Mouse (Mus musculus) spleen, adult 18-20 months (tissue): ENCODE results near the gene Galnt3.

Experiments
- DNase-seq, 2 experiments: peaks; one replicate each; pipeline ENCODE4 v3.0.0; 2022; ENCODE audit warnings: mixed read lengths in 2 of 2

Galnt3 gene

GRCm38 (mm10) chr2:66124591-66125271 lies at the start of gene Galnt3:
Gene Galnt3 (minus strand): TSS chr2:66124994.
- DNase-seq: peak in 1 of 2 experiments; percentile 5

GRCm38 (mm10) chr2:66173134-66173533 lies 48.3 kb upstream of the Galnt3 start:
- no peak for DNase-seq

- no peak for DNase-seq
Measured at GRCm38 (mm10) chr2:66171643-66172042, 46.8 kb upstream of the Galnt3 start.

GRCm38 (mm10) chr2:66170721-66171120 lies 45.9 kb upstream of the Galnt3 start:
- DNase-seq: no peak

GRCm38 (mm10) chr2:66165025-66165424 lies 40.2 kb upstream of the Galnt3 start:
- no peak for DNase-seq

GRCm38 (mm10) chr2:66158140-66158915 lies 33.5 kb upstream of the Galnt3 start:
- no peak for DNase-seq

- no peak for DNase-seq
Measured at GRCm38 (mm10) chr2:66151436-66151835, 26.6 kb upstream of the Galnt3 start.

GRCm38 (mm10) chr2:66150531-66150930 lies 25.7 kb upstream of the Galnt3 start:
- DNase-seq: no peak

- no peak for DNase-seq
Measured at GRCm38 (mm10) chr2:66148654-66149230, 23.9 kb upstream of the Galnt3 start.

GRCm38 (mm10) chr2:66146473-66146872 lies 21.7 kb upstream of the Galnt3 start:
- no peak for DNase-seq

- no peak for DNase-seq
Measured at GRCm38 (mm10) chr2:66144770-66145169, 20.0 kb upstream of the Galnt3 start.

- DNase-seq: no peak
Measured at GRCm38 (mm10) chr2:66143284-66143683, 18.5 kb upstream of the Galnt3 start.

- no peak for DNase-seq
Measured at GRCm38 (mm10) chr2:66142711-66143110, 17.9 kb upstream of the Galnt3 start.

GRCm38 (mm10) chr2:66142268-66142667 lies 17.5 kb upstream of the Galnt3 start:
- DNase-seq: no peak

- no peak for DNase-seq
Measured at GRCm38 (mm10) chr2:66140246-66140645, 15.5 kb upstream of the Galnt3 start.

GRCm38 (mm10) chr2:66131862-66132544 lies 7.2 kb upstream of the Galnt3 start:
- no peak for DNase-seq

- no peak for DNase-seq
Measured at GRCm38 (mm10) chr2:66128941-66129340, 4.1 kb upstream of the Galnt3 start.

- no peak for DNase-seq
Measured at GRCm38 (mm10) chr2:66127541-66127940, 2.7 kb upstream of the Galnt3 start.

- no peak for DNase-seq
Measured at GRCm38 (mm10) chr2:66126936-66127335, 2.1 kb upstream of the Galnt3 start.

- DNase-seq: peak in 1 of 2 experiments; percentile 3
Measured at GRCm38 (mm10) chr2:66123756-66124589, 821 bp downstream of the Galnt3 start.

GRCm38 (mm10) chr2:66117686-66118085 lies 7.1 kb downstream of the Galnt3 start:
- DNase-seq: no peak

GRCm38 (mm10) chr2:66107864-66108514 lies 16.8 kb downstream of the Galnt3 start:
- DNase-seq: no peak
